Mouse (Mus musculus) kidney, adult 2 months (tissue): Measurements from ENCODE around the gene Tmtc4.

Experiments used
- CTCF ChIP-seq: fragments of 200-500 bp; conservative IDR thresholded peaks from 2 replicates; pipeline ENCODE4 v1.5.1; 2011; ENCODE audit warnings: low read depth, mild to moderate bottlenecking, control low read depth, low read length, moderate library complexity, mixed read lengths; ENCODE audit not compliant: insufficient read depth, insufficient read length
- POLR2A ChIP-seq: fragments of 200-500 bp; IDR thresholded peaks from one replicate; pipeline ENCODE4 v1.6.1; 2011; ENCODE audit warnings: low read depth, low read length, control low read depth

GRCm38 (mm10) chr14:123015687-123016086 is 31.9 kb upstream of the Tmtc4 start:
- TF ChIP-seq CTCF = no peak
- no peak for TF ChIP-seq POLR2A
